Mouse (Mus musculus) spleen, postnatal 14 days (tissue): ENCODE results near the gene Fat4.

ENCODE experiments used
- DNase-seq, 2 experiments: peaks; one replicate each; pipeline ENCODE4 v3.0.0; 2021 to 2022; ENCODE audit warnings: low spot score in 2 of 2

The Fat4 gene

GRCm38 (mm10) chr3:38907676-38908425 lies 21.1 kb downstream of the Fat4 start:
- no peak for DNase-seq

DNA sequence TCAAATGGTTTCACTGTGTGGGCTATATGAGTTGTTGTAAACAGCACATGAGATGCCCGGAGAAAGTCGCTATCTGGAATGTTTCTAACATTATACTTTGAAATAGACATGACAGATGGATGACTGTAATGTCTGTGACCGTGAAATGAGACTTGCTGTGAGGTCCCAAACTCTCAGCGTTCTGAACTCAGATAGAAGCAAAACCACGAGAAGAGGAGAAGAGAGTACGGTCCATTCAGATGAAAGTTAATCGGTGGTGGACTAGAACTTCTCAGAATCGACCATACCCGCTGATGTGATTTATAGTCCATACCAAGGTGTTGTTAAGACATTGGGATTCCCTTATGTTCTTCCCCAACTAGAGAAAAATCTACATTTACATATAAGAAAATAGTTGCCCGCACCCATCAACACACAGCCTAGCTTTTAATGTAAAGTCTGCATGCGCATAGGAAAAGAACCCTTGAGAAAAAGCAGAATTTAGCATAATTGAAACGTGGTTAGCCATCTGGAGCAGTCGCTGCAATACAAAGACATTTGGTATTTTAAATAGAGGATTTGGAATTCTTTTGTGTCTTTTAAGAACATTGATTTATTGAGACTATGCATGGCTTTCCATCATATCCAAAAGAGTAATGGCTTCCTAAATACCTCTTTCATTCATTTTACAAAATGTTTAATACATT lies 21.8 kb downstream of the Fat4 start:
- DNase-seq, result no peak

DNA sequence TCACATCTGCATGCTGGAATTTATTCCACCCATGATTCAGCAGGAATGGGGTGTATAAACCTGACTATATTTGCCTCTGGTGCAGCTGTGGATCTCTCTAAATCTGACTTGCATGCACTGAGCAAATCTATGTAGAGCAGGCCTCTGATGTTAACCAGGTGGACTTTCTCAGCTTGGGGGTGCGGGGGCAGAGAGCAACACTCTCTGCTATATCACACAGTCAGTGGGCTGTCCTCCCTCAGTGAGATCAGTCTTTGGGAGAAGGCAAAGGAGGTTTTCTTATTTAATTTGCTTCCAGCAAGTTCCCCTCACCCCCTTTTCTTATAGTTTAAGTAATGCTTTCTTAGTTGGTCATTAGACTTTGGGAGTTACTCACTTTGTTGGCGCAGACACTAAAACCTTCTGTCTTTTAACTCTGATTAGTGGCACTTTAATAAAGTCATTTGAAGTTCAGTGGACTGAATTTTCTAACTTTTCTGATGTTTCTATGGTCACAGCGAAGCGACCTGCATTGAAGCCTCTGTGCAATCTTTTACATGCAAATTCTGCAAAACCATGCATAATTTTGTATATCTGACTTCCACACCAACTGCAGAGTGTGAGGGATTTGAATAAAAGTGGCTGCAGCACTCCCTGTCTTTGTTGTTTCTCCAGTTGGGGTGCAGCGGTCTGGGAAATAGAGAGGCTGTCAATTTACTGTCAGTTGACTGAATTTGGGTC lies 26.2 kb downstream of the Fat4 start:
- no peak for DNase-seq

DNA sequence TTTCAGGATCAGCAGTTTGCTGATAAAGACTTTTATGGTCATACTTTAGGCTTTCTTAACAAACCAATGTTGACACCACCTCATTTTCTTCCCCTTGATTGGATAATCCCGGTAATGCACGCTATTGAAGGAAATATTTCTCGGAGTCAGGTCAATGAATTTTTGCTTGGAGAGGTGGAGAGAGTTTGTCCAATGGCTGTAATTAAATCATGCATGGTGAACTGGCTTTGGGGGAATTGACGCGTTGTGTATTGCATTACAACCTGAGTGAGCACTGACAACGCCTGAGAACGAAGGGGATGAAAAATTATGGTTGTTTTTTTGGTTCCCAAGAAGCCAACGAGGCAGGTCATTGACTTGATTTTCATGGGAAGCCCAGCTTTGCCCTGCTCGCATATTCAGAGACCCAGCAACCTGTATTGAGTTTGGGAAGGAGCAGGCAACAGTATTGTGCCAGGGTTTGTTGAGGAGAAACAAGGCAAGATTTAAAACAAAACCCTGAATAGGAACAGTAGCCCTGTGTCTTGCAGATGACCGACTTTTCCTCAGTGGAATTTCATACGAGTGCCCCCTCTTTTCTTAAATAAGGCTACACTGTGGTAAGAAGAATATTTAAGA lies 26.9 kb downstream of the Fat4 start:
- no peak for DNase-seq

DNA sequence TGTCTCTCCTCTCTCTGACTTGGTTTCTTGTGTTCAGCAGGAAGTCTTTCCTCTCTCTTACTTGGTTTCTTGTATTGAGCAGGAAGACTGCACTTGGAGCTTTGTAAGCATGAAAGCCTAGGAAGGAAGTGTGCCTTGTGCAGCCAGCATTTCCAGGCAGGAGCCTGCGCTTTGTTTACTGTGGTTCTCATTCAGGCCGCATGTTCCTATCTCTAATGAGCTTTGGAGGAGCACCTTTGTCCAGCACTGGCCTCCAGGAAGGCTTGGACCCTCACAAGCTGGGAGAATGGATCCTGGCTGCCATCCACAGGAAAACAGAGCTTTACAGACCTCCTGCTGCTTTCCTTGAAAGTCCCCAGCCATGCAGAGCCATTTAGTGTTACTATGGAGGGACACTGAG lies 32.2 kb downstream of the Fat4 start:
- no peak for DNase-seq

GRCm38 (mm10) chr3:38921031-38921430 lies 34.3 kb downstream of the Fat4 start:
- no peak for DNase-seq

DNA sequence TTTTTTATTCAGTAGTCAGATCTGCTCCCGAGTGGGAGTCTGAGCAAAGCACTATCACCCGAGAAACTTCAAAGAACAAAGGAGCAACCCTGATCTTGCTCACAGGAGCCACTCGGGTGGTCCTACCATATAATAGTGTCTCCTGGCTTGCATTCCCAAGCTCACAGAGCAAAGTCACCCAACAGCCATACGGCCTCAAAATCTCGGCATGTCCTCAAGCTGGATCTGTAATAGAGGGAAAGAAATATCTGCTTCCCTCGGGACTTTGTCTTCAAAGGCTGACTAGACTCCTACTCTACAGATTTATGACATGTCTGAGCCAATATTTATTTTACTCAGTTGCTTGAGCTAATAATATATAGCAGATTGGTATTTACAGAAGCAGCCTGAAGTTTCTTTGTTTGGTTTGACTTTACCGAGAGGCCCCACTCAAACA lies 36.5 kb downstream of the Fat4 start:
- DNase-seq, result no peak

DNA sequence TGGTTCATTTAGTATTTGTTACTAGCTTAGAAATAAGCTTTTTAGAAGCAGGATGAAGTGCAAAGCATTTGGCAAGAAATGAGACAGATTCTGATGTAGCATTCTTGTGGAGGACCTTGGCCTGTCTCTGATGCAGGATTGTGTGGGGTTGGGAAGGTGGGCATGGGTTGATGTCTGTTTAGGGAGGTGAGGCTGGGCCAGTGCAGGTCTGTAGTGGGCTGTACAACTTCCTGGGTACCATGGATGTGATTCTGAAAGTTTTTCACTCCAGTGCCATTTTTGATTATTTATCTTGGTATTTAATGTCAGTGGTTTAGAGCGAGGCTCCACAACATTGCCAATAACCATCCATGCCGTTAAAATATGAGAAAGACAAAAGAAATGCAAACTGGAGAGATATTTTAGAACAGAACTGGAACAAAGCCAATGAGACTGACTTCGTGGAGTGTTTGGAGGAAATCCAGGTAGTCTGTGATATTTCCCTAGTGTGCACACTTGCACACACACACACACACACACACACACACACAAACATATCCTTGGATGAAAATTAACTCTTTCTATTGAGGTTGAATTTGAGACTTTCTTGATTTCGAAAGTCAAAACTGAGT lies 41.4 kb downstream of the Fat4 start:
- DNase-seq, result no peak

GRCm38 (mm10) chr3:38928751-38929150 lies 42.0 kb downstream of the Fat4 start:
- no peak for DNase-seq

DNA sequence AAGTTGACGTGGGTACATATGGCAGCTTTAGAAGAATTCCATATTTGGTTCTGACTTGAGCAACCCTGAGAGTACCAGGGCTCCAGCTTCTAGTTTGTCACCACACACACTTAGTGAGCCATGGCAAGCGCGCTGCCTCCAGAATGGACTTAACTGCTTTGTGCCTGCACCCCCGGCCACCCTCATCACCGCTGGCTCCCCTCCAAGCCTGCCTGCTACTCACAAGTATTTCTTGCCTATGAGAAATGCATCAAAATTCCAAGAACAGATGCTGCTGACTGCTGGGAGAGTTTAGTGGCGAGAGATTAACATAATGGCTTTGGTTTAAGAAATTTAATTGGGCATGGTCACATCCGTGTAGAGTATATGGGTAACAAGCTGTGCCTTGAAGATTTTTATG lies 48.0 kb downstream of the Fat4 start:
- no peak for DNase-seq

DNA sequence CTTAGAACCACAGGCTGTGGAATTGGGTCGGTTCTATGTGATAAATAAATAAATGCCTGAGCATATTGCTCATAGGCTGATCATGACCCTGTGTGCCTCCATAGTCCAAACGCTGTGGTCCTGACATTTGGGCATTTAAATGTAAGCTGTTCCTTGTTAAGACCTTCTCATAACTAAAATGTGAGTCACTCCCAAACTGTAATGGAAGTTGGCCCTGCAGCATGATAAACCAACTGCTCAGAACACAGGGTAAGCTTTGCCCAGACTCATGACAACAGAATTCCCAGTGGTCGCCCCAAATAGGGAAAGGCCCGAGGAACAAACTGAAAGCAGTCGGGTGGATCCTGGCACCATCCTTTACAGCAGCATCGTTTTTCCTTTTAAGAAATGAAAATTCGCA lies 49.7 kb downstream of the Fat4 start:
- no peak for DNase-seq

- no peak for DNase-seq
Measured at GRCm38 (mm10) chr3:38937159-38937558, 50.4 kb downstream of the Fat4 start.

- no peak for DNase-seq
Measured at GRCm38 (mm10) chr3:38938136-38938535, 51.4 kb downstream of the Fat4 start.

DNA sequence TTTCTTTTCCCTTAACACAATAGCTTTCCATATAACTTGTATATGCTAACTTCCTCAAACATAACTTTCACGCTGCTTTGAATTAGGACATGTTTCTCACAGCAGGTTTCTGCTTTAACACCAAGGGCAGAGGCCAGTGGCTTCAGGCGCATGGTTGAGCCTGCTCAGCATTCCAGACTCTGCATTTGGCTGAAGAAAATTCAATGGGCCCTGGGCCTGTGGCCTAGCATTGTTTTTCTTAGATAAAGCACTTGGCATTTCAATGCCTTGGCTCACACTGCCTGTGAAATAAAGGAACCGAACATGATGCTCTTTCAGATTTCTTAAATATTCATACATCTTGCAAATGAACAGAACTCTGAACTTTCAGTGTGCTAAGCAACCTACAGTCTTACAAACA lies 52.8 kb downstream of the Fat4 start:
- no peak for DNase-seq

- DNase-seq, result no peak
Measured at GRCm38 (mm10) chr3:38940327-38940726, 53.6 kb downstream of the Fat4 start.

DNA sequence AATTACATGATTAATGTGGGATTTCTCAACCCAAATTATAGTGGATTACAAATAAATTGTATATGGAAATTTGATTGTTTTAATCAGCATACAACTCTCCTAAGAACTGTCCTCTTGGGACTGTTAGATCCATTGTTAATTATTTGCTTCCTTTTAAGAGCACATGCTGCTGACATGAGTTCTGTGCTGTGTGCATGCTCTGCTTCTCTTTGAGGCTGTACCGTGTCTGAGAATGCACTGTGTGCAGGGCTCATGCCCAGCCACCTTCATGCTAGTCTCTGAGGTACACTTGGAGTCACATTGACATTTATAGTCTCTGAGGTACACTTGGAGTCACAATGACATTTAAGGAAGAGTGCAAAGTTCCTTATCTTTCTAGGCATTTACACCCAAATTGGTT lies 58.4 kb downstream of the Fat4 start:
- DNase-seq, result no peak

DNA sequence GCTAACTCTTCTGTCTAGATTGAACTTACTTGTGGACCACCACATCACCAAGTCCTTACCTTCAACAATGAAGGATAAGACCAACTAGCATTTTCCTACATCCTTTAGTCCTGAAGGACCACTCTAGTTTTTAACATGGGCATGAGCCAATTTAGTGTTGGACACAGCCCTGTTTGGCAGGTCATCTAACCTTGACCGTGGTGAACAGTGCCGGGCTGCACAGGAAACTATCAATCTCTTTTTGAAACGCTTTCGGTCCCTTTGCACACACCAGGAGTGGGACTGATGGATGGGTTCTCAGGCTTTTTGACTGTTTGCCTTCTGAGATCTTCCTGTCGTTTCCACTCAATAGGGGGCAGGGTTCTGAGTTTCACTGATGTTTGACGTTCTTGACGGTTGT lies 61.0 kb downstream of the Fat4 start:
- no peak for DNase-seq

DNA sequence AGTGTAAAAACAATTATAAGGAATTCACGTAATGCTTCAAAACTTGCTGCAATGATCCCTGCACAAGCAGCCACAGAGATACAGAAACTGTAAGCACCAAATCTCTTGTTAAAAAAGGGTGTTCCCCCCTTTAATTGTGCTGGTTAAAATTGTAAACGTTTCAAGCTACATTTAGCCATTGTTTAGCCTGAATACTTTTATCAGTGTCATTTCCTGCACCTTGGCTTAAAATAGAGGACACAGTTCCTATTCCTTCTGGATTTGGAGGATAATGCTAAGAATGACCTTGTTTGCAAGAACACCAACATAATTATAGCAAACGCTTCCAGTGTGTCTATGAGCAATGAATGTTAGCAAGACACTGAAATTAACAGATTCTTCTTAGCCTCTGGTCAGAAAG lies 65.9 kb downstream of the Fat4 start:
- no peak for DNase-seq

DNA sequence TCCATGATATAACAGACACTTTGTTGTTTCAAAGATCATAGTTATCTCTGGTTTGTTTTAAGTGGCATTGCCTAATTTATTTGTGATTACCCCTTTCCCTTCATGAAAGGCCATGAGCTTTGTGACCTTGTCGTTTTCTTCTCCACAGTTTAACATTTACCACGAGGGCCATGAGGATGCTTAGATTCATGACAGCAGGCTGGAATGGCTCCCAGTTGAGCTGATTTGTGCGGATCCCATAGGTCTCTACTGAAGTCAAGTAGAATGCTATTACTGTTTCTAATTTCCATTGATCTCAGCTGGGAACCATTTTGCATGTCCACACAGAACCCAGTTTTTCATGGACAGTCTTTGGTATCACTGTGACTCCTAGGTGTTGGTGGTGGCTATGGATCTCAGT lies 67.5 kb downstream of the Fat4 start:
- DNase-seq, result no peak

GRCm38 (mm10) chr3:38956012-38956648 lies 69.4 kb downstream of the Fat4 start:
- no peak for DNase-seq

DNA sequence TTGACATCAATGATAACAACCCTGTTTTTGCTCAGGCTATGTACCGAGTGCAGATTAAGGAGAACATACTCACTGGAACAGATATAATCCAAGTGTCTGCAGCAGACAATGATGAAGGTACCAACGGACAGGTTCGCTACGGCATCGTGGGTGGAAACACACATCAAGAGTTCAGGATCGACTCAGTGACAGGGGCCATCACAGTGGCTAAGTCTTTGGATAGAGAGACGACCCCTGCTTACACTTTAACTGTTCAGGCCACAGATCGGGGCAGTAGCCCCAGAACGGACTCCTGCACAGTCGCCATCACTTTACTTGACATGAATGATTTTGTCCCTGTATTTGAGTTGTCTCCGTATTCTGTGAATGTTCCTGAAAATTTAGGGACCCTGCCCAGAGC lies 70.4 kb downstream of the Fat4 start:
- no peak for DNase-seq

DNA sequence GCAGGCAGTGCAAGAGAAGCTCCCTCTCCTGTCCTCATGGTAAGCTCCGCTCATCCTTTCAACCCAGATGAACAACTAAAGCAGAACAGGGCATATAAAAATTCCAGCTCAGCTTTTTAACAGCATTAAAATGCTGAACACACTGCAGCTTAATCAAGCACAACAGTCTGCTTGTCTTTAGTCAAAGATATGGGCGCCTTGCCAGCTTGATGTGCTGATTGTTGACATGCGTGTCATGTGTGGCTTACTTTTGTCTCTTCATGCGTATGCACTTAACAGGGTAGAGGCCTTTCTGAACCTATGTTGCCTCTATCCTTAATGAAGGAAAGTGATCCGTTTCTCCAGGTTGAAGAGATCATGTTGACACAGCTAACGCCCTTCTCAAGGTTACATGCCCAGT lies 75.6 kb downstream of the Fat4 start:
- DNase-seq, result no peak
